Mouse (Mus musculus): Measurements from ENCODE around the gene Tlx3. TPM values are rescaled to one million over a fixed set of nuclear protein-coding genes. Genes with fewer than 3 reads are reported as not detected.
A peak's percentile ranks its signal among the peaks of the same experiment; 100 is the strongest.

Tlx3 gene
- polyA plus RNA-seq, 1 experiment from 2014 or later = not detected

GRCm38 (mm10) chr11:33221566-33222365, 18.4 kb upstream of the Tlx3 start:
- Histone ChIP-seq H3K9ac (ENCODE audit: low read length) (no peak overlapping the region), H3K27ac (replicated peaks) (no peak overlapping the region), H3K36me3 (ENCODE audit: control insufficient read depth, insufficient read depth, low read length) (no peaks in the 10 kb centered on the region), H3K27me3 (ENCODE audit: control insufficient read depth, insufficient read depth, low read length) (no peaks in the 10 kb centered on the region), H3K4me3 (ENCODE audit: low read depth, low read length) (no peak overlapping the region), H3K4me1 (replicated peaks; ENCODE audit: control insufficient read depth, insufficient read depth) (no peaks in the 10 kb centered on the region), H3K4me2 (replicated peaks; ENCODE audit: low read depth) (no peak overlapping the region), H3K9me3 (ENCODE audit: control insufficient read depth, low read length) (no peaks in the 10 kb centered on the region)
- ATAC-seq (ENCODE audit: low FRiP score, low TSS enrichment) (no peak), DNase-seq (ENCODE audit: low spot score) (no peak)
- no peak for TF ChIP-seq CTCF (IDR thresholded peaks at IDR 0.05; ENCODE audit: low read depth)
- TF ChIP-seq EP300 (optimal IDR thresholded peaks at IDR 0.05) = no peak
- WGBS = 59% methylated on average over 11 of the region's 11 CpGs

DNA sequence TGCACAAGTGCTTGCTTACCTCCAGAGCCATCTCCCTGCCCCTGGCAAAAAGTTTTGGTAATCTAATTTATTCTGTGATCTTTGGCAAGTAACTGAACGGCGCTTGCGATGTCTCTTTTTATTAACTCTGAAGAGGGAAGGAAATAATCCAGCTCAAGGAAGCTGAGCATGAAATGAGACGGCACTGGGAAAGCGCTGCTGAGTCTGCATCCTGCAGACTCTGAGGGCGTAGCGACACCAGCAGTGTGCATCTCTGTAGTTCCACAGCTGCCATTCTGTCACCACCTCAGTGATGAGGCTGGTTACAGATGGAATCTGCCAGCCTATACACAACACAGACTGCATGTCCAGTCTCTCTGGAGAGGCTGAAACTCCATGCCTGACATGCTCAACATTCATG, 17.4 kb upstream of the Tlx3 start:
- TF ChIP-seq CTCF (IDR thresholded peaks at IDR 0.05; ENCODE audit: low read depth) = no peak
- no peak for TF ChIP-seq EP300 (optimal IDR thresholded peaks at IDR 0.05)
- 85% methylated on average over 7 of the region's 7 CpGs for WGBS

DNA sequence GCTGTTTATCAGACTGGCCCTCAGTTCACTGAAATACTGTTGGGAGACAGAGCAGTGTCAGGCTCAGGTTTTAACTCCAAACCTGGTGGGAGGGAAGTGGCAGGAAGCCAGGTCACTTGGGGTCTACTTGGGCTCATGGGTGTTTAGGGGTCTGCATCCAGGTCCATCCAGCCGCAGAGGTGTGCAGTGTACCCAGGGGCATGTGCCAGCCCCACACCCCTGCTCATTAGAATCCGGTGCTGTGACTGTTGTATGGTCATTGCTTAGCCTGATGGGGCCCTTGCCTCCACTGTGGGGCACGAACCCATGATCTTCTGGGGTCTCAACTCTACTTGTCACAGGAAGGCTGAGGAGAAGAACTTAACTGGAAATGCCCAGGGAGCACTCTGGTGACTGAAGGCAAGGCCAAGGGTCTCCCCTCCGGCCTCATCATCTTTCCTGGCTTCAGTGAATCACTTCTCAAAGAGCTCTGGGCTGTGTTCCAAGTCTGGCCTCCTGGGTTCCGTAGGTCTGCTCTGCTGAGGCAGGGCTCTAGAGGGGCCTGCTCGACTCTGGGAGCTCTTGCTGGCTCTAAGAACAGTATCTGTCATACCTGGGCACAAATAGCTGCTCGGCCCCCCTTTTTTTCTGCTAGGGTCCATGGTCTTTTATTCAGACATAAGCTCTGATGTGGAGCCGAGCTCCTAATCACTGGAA, 14.1 kb upstream of the Tlx3 start:
- H3K4me1 ChIP-seq (replicated peaks; ENCODE audit: control insufficient read depth, insufficient read depth) = no peaks in the 10 kb centered on the region
- TF ChIP-seq EP300 (optimal IDR thresholded peaks at IDR 0.05) = no peak
- TF ChIP-seq CTCF (IDR thresholded peaks at IDR 0.05; ENCODE audit: low read depth) = no peak
- H3K27me3 ChIP-seq (ENCODE audit: control insufficient read depth, insufficient read depth, low read length) = no peaks in the 10 kb centered on the region
- H3K9me3 ChIP-seq (ENCODE audit: control insufficient read depth, low read length) = no peaks in the 10 kb centered on the region
- ATAC-seq (ENCODE audit: low FRiP score, low TSS enrichment) = no peak; the same call in 1 of the 2 replicates
- H3K27ac ChIP-seq (replicated peaks) = no peak overlapping the region
- DNase-seq (ENCODE audit: low spot score) = no peak
- H3K4me2 ChIP-seq (replicated peaks; ENCODE audit: low read depth) = no peak overlapping the region
- no peak overlapping the region for H3K9ac ChIP-seq (ENCODE audit: low read length)
- H3K36me3 ChIP-seq (ENCODE audit: control insufficient read depth, insufficient read depth, low read length) = no peaks in the 10 kb centered on the region
- 57% methylated on average over 8 of the region's 8 CpGs for WGBS
- H3K4me3 ChIP-seq (ENCODE audit: low read depth, low read length) = no peak overlapping the region

More for the DNA sequence above, 17.4 kb upstream of the Tlx3 start:
- H3K36me3 ChIP-seq (ENCODE audit: control insufficient read depth, insufficient read depth, low read length) = no peaks in the 10 kb centered on the region
- no peak overlapping the region for H3K4me3 ChIP-seq (ENCODE audit: low read depth, low read length)
- no peaks in the 10 kb centered on the region for H3K4me1 ChIP-seq (replicated peaks; ENCODE audit: control insufficient read depth, insufficient read depth)
- H3K9me3 ChIP-seq (ENCODE audit: control insufficient read depth, low read length) = no peaks in the 10 kb centered on the region
- H3K27me3 ChIP-seq (ENCODE audit: control insufficient read depth, insufficient read depth, low read length) = no peaks in the 10 kb centered on the region
- DNase-seq (ENCODE audit: low spot score) (no peak), ATAC-seq (ENCODE audit: low FRiP score, low TSS enrichment) (no peak)
- no peak overlapping the region for H3K9ac ChIP-seq (ENCODE audit: low read length)
- H3K27ac ChIP-seq (replicated peaks) = no peak overlapping the region
- no peak overlapping the region for H3K4me2 ChIP-seq (replicated peaks; ENCODE audit: low read depth)

GRCm38 (mm10) chr11:33207411-33207810, 4.0 kb upstream of the Tlx3 start:
- no peaks in the 10 kb centered on the region for H3K36me3 ChIP-seq (ENCODE audit: control insufficient read depth, insufficient read depth, low read length)
- ATAC-seq (ENCODE audit: low FRiP score, low TSS enrichment) (no peak), DNase-seq (ENCODE audit: low spot score) (no peak)
- 75% methylated on average over 2 of the region's 2 CpGs for WGBS
- no peaks in the 10 kb centered on the region for H3K9me3 ChIP-seq (ENCODE audit: control insufficient read depth, low read length)
- peaks cover 24% of the 10 kb centered on the region for H3K27me3 ChIP-seq (ENCODE audit: control insufficient read depth, insufficient read depth, low read length)
- TF ChIP-seq EP300 (optimal IDR thresholded peaks at IDR 0.05) = no peak
- TF ChIP-seq CTCF (IDR thresholded peaks at IDR 0.05; ENCODE audit: low read depth) = no peak
- no peak overlapping the region for H3K27ac ChIP-seq (replicated peaks)
- no peak overlapping the region for H3K4me3 ChIP-seq (ENCODE audit: low read depth, low read length)
- no peak overlapping the region for H3K9ac ChIP-seq (ENCODE audit: low read length)
- no peak overlapping the region for H3K4me2 ChIP-seq (replicated peaks; ENCODE audit: low read depth)
- no peaks in the 10 kb centered on the region; the same call in 1 of the 2 replicates for H3K4me1 ChIP-seq (replicated peaks; ENCODE audit: control insufficient read depth, insufficient read depth)

DNA sequence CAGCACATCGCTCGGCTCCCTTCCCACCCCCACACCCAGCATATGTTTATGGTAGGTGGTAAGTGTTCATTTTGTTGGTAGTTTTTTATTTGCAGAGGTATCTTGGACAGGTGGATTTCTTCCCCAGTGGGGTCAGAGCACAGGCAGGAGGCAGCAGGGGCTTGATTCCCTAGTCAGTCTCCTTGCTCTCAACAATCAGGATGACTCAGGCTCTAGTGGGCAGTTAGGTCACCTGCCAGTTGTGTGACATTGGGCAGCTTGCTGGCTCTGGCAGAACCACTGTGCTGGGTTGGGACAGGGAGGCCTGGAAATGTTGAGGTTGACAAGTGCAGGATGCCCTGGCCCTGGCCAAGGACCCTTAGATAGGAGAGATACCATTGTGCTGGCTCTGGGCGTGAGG, 1.6 kb upstream of the Tlx3 start:
- no peak overlapping the region for H3K27ac ChIP-seq (replicated peaks)
- 17% methylated on average over 3 of the region's 3 CpGs for WGBS
- ATAC-seq (ENCODE audit: low FRiP score, low TSS enrichment) (no peak), DNase-seq (ENCODE audit: low spot score) (no peak)
- peaks cover 33% of the 10 kb centered on the region for H3K27me3 ChIP-seq (ENCODE audit: control insufficient read depth, insufficient read depth, low read length)
- H3K4me3 ChIP-seq (ENCODE audit: low read depth, low read length) = no peak overlapping the region
- H3K36me3 ChIP-seq (ENCODE audit: control insufficient read depth, insufficient read depth, low read length) = no peaks in the 10 kb centered on the region
- no peak overlapping the region for H3K4me2 ChIP-seq (replicated peaks; ENCODE audit: low read depth)
- TF ChIP-seq CTCF (IDR thresholded peaks at IDR 0.05; ENCODE audit: low read depth) (no peak), EP300 (optimal IDR thresholded peaks at IDR 0.05) (no peak)
- no peak overlapping the region for H3K9ac ChIP-seq (ENCODE audit: low read length)
- peaks cover 2% of the 10 kb centered on the region; the same call in 1 of the 2 replicates for H3K4me1 ChIP-seq (replicated peaks; ENCODE audit: control insufficient read depth, insufficient read depth)
- H3K9me3 ChIP-seq (ENCODE audit: control insufficient read depth, low read length) = no peaks in the 10 kb centered on the region

DNA sequence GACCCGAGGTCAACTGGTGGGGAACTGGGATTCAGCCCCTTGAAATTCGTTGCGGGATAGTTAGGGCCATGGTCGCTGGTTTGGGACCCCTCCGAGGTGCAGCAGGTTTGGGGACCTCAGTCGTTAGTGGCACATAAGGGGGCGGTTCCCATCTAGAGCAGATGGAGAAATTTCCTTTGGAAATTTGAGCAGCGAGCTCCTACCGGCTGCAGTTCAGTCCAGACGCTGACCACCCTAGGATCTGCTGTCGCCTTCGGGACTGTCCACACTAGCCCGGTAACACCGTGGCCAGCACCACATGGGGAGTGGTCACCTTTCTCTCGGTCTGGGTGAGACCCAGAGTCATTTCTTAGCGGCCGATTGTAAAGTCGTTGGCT, 928 bp upstream of the Tlx3 start:
- H3K4me3 ChIP-seq (ENCODE audit: low read depth, low read length) = 0 out of 2 replicates have a peak overlapping the region, but pooled peaks have one; percentile 20

More for the DNA sequence above, 928 bp upstream of the Tlx3 start:
- 1% methylated on average over 18 of the region's 18 CpGs for WGBS
- H3K27me3 ChIP-seq (ENCODE audit: control insufficient read depth, insufficient read depth, low read length) = peaks cover 34% of the 10 kb centered on the region
- H3K4me1 ChIP-seq (replicated peaks; ENCODE audit: control insufficient read depth, insufficient read depth) = peaks cover 2% of the 10 kb centered on the region; the same call in 1 of the 2 replicates
- DNase-seq (ENCODE audit: low spot score) (no peak), ATAC-seq (ENCODE audit: low FRiP score, low TSS enrichment) (no peak)
- no peaks in the 10 kb centered on the region for H3K36me3 ChIP-seq (ENCODE audit: control insufficient read depth, insufficient read depth, low read length)
- no peak overlapping the region for H3K27ac ChIP-seq (replicated peaks)
- H3K9ac ChIP-seq (ENCODE audit: low read length) = no peak overlapping the region
- TF ChIP-seq EP300 (optimal IDR thresholded peaks at IDR 0.05) (no peak), CTCF (IDR thresholded peaks at IDR 0.05; ENCODE audit: low read depth) (no peak)
- no peak overlapping the region for H3K4me2 ChIP-seq (replicated peaks; ENCODE audit: low read depth)
- H3K9me3 ChIP-seq (ENCODE audit: control insufficient read depth, low read length) = no peaks in the 10 kb centered on the region
